Mouse (Mus musculus) megakaryocyte, adult 5-6 weeks (primary cell): ENCODE results near the gene Mta1. TPM values are rescaled to one million over a fixed set of nuclear protein-coding genes. Genes with fewer than 3 reads are reported as not detected.

ENCODE experiments used
- ATAC-seq: 2 replicates; pipeline ENCODE4 v1.8.0; 2016; ENCODE audit warnings: mild to moderate bottlenecking, inconsistent platforms; ENCODE audit not compliant: poor library complexity, severe bottlenecking
- total RNA-seq, 2 experiments: library from RNA; stranded (forward) in 1 of 2; stranded (reverse) in 1 of 2; fragments of 153-499, 151-499 nt in 1 of 2; fragments of 221-1000, 200-1000 nt in 1 of 2; gene quantifications; 2 replicates each; pipeline versions ENCODE4 v1.2.3 to v1.2.4; 2015 to 2017

Gene Mta1
- total RNA-seq, 2 experiments from 2014 or later, result 14.5 to 35.5 TPM

- no peak for ATAC-seq
Observed at GRCm38 (mm10) chr12:113133260-113133659, 35.2 kb downstream of the Mta1 start.

DNA sequence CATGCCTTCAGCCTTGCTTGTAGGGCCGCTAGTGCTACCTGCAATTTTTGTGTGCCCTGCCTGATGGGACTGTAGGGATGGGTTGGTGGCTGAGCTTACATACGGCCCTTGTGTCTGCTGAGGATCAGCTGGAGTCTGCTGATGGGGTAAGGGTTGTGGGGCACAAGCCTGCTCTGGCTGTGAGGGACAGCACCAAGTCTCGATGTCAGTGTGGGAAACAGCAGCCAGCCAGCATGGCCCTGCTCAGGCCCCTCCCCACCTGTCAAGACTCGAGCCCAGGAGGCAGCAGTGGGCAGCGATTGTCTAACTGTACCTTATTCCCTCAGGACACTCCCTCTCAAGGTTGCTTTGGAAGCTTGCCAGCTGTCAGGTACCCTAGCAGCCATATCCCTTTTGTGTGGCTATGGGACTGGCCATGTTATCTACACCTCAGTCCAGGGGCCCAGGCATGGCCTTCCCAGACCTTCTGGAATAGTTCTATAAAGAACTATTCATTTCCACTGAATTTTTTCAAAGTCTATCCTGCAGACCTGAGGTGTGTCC is 35.9 kb downstream of the Mta1 start:
- no peak for ATAC-seq

- no peak for ATAC-seq
Observed at GRCm38 (mm10) chr12:113134502-113134901, 36.4 kb downstream of the Mta1 start.

GRCm38 (mm10) chr12:113135401-113135800 is 37.3 kb downstream of the Mta1 start:
- ATAC-seq, result no peak

DNA sequence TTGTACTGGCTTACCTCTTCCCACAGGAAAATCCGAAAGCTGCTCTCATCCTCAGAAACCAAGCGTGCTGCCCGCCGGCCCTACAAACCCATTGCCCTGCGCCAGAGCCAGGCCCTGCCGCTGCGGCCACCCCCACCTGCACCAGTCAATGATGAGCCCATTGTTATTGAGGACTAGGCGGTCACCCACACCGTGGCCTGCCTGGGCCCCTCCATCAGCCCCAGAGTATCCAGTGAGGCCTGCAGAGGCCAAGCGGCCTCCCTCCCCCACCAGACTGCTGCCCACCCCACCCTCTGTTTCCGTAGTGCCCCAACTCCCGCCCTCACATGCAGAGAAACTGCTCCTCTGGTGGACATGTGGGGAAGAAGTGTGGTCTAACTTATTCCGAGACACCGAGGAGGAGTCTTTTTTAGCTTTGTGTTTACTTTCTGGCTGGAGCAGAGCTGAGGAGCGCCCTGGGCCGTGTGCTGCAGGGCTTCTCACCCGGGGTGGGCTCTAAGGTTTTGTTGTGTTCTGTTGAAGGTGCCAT is 38.5 kb downstream of the Mta1 start:
- ATAC-seq, result no peak

- no peak for ATAC-seq
Observed at GRCm38 (mm10) chr12:113137260-113138213, 39.5 kb downstream of the Mta1 start.

DNA sequence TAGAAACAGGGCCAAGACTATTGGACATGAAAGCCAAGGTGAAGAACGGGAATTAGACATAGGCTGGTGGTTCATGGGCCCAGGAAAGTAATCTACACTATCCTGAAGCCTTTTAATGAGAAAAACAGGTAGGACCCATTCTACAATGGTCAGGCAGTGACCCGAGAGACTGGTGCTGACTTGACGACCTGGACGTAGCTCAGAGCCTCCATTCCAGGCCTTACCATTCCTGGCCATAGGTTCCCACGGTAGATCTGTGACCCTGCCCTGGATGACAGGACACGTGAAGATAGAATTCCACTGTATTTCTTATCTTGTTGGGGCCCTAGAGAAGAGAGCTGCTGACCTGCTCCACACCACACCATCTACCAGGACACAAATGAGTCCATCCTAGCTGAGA is 40.2 kb downstream of the Mta1 start:
- ATAC-seq, result no peak

DNA sequence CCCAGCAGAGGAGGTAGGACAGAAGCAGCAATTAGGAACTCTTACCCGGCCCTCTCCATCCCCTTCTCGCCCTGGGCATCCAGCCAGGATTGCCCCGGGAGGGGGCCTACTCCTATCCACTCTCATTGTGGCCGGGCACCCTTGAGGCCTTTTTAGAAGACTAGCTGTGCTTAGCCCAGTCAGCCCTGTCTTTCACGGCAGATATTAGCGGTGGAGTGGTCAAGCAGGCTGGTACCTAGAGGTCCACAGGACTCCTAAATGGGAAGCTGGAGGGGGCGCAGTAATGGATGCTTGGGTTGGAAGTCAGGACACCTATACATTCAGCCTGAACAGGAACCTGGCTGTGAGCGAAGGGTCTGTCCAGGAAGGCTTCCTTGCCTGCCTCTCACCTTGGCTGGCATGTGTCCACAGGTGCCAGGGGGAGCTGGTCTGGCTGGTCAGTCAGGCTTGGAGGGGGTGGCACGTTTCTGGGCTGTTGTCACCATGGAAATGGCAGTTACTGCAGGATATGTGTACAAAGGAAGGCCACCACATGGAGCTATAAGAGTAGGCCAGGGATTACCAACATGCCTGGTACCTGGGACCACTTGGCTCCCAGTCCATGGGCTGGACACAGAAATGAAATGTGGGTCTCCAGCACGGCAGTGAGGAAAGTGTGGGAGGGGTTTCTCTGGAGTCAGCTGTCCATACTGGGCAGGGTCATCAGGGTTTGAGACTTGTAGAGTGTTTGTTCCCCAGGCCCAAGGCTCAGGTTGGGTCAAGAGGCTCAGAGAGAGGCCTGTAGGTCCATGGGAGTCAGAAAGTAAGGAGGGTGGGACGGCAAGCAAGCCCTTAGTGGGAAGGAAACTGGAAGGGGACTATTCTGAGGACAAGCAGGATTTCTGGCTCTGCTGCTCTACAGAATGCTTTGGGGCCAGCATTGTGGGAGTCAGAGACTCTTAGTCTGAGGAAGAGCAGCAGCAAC is 41.1 kb downstream of the Mta1 start:
- ATAC-seq, result no peak

GRCm38 (mm10) chr12:113139908-113140615 is 42.0 kb downstream of the Mta1 start, which contains the start of gene Crip2:
TSS of gene Crip2 (plus strand) at chr12:113140236.
- peak; percentile 68 for ATAC-seq

DNA sequence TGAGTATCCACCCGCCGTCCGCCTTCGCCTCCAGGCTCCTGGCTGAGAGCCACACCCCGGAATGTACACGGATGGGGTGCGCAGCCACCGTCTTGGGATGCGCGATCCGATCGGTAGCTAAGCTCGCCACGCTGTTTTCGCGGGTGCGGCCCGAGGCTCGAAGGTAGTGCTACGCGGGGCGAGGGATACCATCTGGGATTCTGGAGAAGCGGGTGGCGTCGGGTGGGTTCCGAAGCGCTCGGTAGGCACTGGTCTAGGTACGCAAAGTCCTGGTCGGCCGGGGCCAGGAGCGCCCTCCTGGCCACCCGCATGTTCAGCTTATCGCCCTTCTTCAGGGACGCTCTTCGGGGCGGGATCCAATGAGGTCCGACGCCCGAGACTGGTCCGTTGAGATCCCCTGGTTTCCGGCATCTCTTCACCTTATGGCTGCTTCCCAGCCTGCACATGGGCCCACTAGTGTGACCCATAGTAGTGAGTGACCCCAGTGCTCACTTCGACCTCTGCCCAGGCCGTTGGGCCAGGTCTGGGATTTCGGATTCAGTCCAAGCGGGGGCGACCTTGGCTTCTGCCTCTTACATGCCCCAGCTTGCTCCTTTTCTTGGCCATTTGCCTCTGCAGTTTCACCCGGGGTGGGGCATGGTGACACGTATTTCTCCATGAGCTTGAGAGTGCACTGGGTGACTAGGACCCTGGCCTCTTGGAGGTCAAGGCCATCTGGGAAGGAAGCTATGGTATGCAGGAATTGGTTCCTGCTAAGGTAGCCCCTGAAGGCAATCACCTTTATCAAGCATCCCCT is 42.7 kb downstream of the Mta1 start:
- ATAC-seq, result peak; percentile 19

DNA sequence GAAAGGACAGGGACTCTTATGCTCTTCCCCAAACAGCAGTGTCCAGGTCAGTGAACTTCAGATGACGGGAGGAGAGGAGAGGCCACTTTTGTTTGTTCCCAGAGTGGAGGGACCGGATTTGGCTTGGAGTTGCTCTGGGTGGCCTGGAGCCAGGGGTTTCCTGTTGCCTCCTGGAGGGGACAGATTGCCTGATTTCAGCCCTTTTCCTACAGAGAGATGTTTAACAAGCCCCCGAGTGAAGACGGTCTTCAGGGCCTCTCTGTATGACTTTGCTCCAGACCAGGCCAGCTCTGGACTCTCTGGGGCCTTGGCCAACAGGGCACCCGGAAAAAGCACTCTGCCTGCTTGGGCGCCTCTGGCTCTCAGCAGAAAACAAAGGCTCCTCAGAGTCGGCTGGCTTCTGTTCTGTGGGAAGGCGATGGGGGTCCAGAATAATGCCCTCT is 43.5 kb downstream of the Mta1 start:
- ATAC-seq, result no peak

DNA sequence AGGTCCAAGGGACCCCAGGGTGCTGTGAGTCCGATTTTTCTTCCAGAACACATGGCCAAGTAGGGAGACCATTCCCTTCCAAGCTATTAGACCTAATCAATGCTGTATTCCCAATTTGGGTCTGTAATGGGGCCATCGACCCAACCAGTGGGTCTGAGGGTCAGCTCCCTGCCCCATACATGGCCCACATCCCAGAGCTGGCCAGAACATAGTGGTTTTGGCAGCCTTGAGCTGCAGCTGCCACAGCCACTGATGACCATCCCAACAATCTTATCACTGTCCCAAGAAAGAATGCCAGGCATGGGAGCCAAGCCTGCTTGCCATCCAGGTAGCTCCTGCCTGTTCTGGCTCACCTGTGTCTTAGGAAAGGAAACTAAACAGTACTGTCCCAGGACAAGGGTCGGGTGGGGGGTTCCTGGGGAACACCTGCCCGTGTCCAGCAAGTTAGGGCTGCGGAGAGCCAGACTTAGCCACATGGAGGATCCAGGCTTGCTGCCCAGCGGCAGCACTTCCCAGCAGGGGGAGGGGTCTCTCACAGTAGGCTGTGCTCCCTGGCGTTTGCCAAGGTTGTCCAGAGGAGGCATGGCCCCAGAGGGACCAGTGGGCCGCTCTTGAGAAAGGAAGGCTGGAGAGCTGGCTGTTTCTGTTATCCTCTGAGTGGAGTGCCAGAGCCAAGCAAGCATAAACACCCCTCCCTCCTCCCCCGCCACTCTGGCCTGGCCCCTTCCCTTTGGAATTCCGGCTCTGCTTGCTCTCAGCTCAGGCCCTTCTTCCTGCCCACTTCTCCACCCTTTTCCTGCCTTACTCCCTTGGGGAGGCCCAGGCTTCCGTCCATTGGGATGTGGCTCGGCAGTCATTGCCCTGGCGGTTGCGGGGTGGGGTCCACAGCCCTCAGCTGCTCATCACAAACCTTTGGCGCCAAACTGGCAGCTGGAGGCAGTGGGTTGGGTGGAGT is 44.2 kb downstream of the Mta1 start:
- ATAC-seq, result no peak

DNA sequence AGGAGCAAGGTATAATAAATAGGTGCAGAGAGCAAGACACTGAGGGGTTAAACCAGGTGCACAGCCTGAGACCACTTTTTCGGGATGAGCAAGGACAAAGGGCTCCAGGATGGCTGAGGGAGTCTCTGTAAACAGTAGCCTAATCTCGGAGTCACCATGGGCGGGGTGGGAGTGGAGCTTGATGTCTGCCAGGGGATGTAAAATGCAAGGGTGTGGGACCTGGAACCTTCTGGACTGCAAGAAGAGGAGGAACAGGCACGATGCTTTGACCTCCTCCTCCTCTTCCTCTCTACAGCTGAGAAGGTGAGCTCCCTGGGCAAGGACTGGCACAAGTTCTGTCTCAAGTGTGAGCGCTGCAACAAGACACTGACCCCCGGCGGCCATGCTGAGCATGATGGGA is 45.1 kb downstream of the Mta1 start:
- ATAC-seq, result no peak

DNA sequence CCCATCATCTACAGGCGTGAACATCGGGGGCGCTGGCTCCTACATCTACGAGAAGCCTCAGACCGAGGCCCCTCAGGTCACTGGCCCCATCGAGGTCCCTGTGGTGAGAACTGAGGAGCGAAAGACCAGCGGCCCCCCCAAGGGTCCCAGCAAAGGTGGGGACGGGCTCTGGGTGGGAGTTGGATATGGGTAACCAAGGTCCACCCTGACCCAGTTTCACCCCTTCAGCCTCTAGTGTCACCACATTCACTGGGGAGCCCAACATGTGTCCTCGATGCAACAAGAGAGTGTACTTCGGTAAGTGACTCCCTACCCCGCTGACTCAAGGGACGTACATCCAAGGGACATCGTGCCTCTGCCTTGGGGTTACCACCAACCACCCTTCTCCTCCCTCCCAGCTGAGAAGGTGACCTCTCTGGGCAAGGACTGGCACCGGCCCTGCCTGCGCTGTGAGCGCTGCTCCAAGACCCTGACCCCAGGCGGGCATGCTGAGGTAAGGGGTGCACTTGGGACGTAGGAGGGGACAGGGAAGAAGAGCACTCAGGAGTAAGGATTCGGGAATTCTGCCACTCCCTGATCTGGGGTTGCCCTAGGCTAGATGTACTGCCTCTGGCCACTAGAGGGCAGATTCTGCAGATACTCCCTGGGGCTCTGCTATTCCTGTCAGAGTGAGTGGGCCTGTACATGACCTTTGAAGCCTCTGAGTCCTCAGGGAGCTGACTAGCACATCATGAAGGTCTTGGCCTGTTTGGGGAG is 46.1 kb downstream of the Mta1 start:
- ATAC-seq, result 0 out of 2 replicates have a peak, but pooled peaks have one; percentile 23

DNA sequence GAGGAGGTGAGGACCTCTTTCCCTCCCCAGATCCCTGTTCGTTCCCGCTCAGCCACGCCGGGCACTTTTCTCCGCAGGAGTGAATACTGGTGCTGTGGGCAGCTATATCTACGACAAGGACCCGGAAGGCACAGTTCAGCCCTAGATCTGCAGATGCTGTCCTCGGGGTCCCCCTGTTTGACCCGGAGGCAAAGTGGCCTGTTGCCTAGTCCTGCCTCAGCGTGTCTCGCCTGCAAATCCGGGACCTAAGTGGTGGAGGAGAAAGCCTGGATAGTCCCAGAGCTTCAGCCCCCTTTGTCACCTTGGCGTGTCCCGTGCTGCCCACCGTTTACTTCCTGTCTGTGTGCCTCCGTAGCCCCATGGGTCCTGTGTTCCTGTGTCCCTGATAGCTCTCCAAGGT is 46.8 kb downstream of the Mta1 start:
- no peak for ATAC-seq

- ATAC-seq, result no peak
Observed at GRCm38 (mm10) chr12:113145591-113145990, 47.5 kb downstream of the Mta1 start.
